Mouse (Mus musculus) CD4-positive naive resting alpha-beta T cell, adult 76 days (primary cell): Measurements from ENCODE around the gene Pou4f1. TPM values are rescaled to one million over a fixed set of nuclear protein-coding genes. Genes with fewer than 3 reads are reported as not detected.

Experiments used
- total RNA-seq: library from RNA; stranded (reverse); gene quantifications from one replicate; pipeline ENCODE4 v1.2.4, GENCODE M21; 2023

The Pou4f1 gene
- 1.3 TPM for total RNA-seq

DNA sequence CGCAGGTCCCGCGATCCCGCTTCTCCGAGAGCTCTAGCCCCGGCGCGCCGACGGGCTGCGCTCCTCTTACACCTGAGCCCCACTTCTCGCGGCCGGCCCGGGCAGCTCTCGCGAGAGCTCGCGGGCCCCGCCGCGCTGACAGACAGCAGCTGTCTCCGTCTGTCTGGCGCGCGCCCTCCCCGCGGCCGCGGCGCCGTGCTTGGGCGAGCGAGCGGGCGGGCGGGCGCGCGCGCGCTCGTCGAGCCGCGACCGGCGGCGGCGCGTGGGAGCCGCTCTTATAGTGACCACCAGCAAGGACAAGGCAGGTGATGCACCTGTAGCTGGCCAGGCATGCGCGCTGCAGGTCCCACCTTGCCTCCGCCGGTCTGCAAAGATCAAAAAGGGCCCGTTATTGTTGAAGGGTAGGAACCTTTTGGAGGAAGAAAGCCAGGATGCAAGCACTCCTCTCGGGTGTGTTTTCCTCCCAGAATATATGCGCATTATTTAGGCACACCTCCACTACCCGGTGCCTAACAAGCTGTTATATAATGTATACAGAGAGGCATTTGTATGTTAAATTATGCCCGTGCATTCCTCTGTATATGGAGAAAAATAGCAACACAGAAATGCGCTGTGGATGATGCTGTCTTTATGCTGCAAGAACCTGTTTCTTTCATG is at the start of gene Pou4f1:
TSS of gene Pou4f1 (minus strand) at position 34 of the 657 bp plus-strand sequence.

Other genes starting within 250 kb of the Pou4f1 start
- 9.2 TPM for gene Rnf219, start 54.6 kb upstream of the Pou4f1 start, total RNA-seq